Mouse (Mus musculus): ENCODE data around the gene Igfbp1.

Igfbp1 gene

DNA sequence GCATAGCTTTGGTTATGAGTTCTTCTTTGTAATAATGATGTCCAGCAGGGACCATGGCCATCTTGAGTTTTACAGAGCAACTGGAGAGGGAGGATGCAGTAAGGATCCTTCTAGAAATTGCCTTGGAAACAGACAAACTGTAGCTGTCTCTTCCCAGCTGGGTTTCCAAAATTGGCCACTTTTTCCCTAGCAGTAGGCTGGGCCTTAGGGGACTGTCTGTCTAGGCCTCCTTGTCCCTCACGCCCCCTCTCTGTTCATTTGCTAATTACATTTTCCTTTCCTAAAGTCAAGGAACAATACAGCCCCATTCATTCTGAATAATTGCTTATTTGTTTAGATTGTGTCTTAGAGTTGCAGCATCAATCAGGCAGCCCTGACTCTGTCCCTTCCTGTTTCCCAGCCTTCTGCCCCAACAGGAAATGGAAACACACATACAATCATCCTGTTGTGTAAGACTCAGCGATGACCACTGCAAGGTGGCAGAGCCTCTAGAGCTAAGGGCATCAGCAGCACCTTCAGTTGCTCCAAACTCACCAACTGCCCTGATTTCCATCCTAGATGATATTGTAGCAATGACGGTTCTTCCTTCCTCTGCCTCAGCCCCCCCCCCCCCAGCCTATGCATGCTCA is 37.5 kb downstream of the Igfbp1 start:
- no peak for DNase-seq

DNA sequence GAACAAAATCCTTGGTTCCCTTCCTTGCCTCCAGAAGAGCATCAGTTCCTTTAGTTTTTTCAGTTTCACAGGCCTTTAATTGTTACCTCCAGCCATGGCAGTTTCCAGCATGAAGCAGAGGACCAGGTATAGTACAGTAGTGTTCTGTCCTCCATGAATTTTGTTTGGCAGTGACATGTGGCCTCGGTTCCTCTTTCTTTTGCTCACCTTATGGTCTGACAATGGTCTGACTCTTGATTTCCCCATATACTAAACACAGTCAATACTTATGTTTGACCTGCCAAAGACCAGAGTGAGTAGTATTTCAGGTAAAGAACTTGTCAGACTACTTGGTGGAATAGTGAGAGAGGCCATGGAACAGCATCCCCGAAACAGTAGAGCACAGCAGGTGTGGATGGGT is 39.2 kb downstream of the Igfbp1 start:
- no peak for DNase-seq

DNA sequence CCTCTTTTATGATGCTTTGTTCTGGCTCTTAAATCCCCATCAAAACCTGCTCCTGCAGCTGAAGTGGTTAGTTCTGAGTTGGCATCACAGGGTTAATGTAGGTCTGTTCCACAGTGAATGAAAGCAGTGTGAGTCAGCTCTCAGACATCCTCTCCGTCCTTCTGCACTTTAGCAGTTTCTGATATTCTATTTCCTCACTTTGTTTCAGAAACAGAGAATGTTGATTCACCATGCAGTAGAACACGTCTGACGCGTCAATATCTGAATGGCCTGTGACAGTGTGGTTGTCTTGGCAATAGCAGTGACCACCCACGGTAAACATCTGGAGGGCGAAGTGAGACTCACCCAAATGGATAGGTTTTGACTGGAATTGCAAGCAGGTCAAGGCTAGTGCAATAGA is 40.1 kb downstream of the Igfbp1 start:
- no peak for DNase-seq

DNA sequence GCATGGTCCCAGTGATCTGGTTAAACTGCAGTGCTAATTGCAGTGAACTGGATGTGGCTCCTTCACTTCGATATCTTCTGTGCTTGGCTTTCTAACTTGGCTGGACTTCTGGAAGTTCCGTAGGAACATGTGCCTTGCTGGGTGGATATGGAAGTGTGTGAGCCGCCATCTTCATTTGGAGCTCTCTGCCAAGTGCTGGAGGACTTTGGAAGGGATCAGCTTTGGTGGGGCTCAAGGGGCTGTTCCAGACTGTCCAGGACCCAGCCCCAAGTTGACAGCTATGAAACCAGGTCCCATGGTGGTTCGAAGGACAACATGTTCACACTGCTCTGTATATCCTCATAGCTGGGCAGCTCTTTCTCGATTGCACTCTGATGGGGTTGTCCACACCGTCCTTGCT is 41.0 kb downstream of the Igfbp1 start:
- no peak for DNase-seq

DNA sequence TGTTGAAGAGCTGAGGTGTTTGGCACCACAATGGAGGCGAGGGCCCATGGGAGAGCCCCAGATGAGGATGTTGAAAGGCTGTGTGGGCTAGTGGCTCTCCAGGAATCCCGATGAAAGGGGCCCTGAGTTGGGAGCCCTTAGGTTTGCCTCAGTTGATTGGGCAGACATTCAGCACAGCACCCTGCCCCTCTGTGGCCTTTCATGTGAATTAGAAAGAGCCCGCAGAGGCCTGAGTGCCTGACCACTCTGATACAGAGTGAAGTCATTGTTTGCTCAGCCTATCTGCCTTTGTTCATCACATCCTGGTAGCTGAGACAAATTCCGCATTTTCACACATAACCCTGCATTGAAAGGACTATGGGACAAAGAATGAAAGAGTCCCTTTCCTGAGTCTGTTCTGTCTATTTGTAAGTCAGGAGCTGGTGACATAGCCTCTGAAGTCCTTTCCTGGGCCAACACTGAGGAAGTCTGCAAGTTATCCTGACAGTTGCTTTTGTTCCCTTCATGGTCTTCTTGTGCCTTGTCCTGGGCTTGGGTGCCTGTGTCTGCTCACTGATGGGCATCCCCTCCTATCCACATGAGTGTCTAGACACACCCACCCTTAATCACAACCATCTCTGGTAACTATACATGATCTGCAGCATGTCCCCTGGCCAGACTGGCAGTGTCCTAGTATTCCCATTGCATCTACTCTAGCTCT is 41.6 kb downstream of the Igfbp1 start:
- no peak for DNase-seq

DNA sequence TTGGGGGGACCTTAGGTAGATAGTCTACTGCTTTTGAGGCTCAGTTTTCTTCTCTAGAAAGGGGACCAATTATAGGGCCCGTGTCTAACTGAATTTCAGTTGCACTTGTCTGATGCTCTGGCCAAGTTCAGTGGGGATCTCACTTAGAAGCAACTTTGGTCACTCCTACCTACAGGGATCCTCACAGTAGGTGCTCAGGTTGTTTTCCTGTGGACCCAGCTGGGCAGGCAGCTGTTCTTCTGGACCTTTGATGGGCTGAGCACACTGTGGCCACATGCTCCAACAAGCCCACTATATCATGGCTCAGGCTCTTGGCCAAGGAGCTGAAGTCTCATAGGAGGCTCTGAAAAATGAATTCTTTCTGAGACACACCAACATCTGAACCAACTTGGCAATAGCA is 47.2 kb downstream of the Igfbp1 start:
- DNase-seq, result no peak

DNA sequence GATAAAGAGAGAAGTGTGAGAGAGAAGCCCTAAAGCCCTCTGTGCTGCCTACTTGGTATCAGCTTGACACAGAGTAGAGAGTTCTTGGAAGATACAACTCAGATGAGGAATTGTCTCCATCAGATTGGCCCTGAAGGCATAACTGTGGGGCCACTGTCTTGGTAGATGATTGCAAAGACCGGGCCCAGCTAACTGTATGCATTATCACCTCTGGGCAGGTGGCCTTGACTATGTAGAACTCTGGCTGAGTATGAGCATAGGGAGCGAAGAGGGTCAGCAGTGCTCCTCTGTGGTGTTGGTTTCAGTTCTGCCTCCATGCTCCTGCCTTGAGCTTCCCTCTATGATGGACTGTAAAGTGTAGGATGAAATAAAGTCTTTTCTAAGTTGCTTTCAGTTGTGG is 52.8 kb downstream of the Igfbp1 start:
- DNase-seq, result no peak

DNA sequence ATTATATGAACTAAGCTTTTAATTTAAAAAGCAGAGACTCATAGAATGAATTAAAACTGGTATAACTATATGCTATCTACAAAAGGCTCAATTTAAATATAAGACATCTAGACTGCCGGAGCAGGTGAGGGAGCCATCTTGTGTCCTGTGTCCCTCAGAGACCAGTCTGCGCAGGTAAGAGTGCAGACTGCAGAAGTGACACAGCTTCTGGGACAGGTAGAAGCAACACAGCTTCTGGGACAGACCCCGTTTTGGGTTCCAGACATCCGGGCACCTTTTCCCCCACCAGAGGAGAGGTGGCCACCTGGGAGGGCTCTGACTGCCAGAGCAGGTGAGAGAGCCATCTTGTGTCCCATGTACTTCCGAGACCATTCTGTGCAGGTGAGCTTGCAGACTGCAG is 53.3 kb downstream of the Igfbp1 start:
- DNase-seq, result no peak
